Comparison of ENCODE assay signal across 28 mouse cellular contexts in genomic region chr17:86383699-86384572, GRCm38 (mm10).
DNase-seq lines count a peak whose midpoint lies in the region; ATAC-seq and TF ChIP-seq lines count a peak whose summit lies in the region.
"Had no signal": no experiment of that assay in that cellular context is flagged by ENCODE, and none has a peak within 500 bp of the region (broad histone marks: within the 10 kb centered on the region; RNA-seq: fewer than 3 reads in every experiment).

No protein-coding gene starts in this region.

- no peaks in the 10 kb centered on the region for H3K9me3 ChIP-seq in forebrain, embryonic 15.5 days
- H3K9me3 ChIP-seq in forebrain, postnatal 0 days (ENCODE audit: low read length), result no peaks in the 10 kb centered on the region
- H3K9me3 ChIP-seq in embryonic facial prominence, embryonic 13.5 days, result no peaks in the 10 kb centered on the region
- H3K9me3 ChIP-seq: embryonic facial prominence, embryonic 12.5 days; heart, embryonic 15.5 days; liver, embryonic 15.5 days; midbrain, embryonic 13.5 days; stomach, embryonic 15.5 days had no signal

- H3K27ac ChIP-seq in forebrain, embryonic 15.5 days (replicated peaks), result peak overlapping the region; percentile 51; the same call in 1 of the 2 replicates
- no peak overlapping the region for H3K27ac ChIP-seq in forebrain, postnatal 0 days (ENCODE audit: low read depth, low read length)
- 0 out of 2 replicates have a peak overlapping the region, but pooled peaks have one; percentile 36 for H3K27ac ChIP-seq in layer of hippocampus, adult 2 months
- H3K27ac ChIP-seq in embryonic facial prominence, embryonic 13.5 days, result 0 out of 2 replicates have a peak overlapping the region, but pooled peaks have one; percentile 57
- H3K27ac ChIP-seq: embryonic facial prominence, embryonic 12.5 days; heart, embryonic 15.5 days; hindbrain, postnatal 0 days; left cerebral cortex, adult 2 months; liver, embryonic 15.5 days; macrophage; midbrain, embryonic 13.5 days; stomach, embryonic 15.5 days had no signal

- H3K36me3 ChIP-seq in forebrain, embryonic 15.5 days, result no peaks in the 10 kb centered on the region
- no peaks in the 10 kb centered on the region for H3K36me3 ChIP-seq in forebrain, postnatal 0 days (ENCODE audit: insufficient read depth)
- H3K36me3 ChIP-seq in embryonic facial prominence, embryonic 13.5 days, result no peaks in the 10 kb centered on the region
- H3K36me3 ChIP-seq: embryonic facial prominence, embryonic 12.5 days; heart, embryonic 15.5 days; liver, embryonic 15.5 days; midbrain, embryonic 13.5 days; stomach, embryonic 15.5 days had no signal

- H3K4me3 ChIP-seq in forebrain, embryonic 15.5 days, result no peak overlapping the region
- H3K4me3 ChIP-seq in forebrain, postnatal 0 days (ENCODE audit: low read depth, low read length), result no peak overlapping the region
- H3K4me3 ChIP-seq in layer of hippocampus, adult 2 months, result no peak overlapping the region
- no peak overlapping the region for H3K4me3 ChIP-seq in embryonic facial prominence, embryonic 13.5 days
- H3K4me3 ChIP-seq: embryonic facial prominence, embryonic 12.5 days; erythroblast, embryonic 14.5 days; heart, embryonic 15.5 days; left cerebral cortex, adult 2 months; liver, embryonic 15.5 days; midbrain, embryonic 13.5 days; stomach, embryonic 15.5 days had no signal

- H3K27me3 ChIP-seq in forebrain, embryonic 15.5 days, result no peaks in the 10 kb centered on the region
- no peaks in the 10 kb centered on the region for H3K27me3 ChIP-seq in forebrain, postnatal 0 days (ENCODE audit: insufficient read depth, low read length)
- no peaks in the 10 kb centered on the region; the same call in 1 of the 2 replicates for H3K27me3 ChIP-seq in embryonic facial prominence, embryonic 13.5 days
- H3K27me3 ChIP-seq: embryonic facial prominence, embryonic 12.5 days; heart, embryonic 15.5 days; liver, embryonic 15.5 days; midbrain, embryonic 13.5 days; Patski; stomach, embryonic 15.5 days had no signal

- WGBS in forebrain, embryonic 15.5 days, result 90% methylated on average over 18 of the region's 18 CpGs
- WGBS in forebrain, postnatal 0 days, result 85% methylated on average over 18 of the region's 18 CpGs
- 51% methylated on average over 18 of the region's 18 CpGs for WGBS in embryonic facial prominence, embryonic 13.5 days

- H3K9ac ChIP-seq in forebrain, embryonic 15.5 days (replicated peaks), result no peak overlapping the region
- H3K9ac ChIP-seq in forebrain, postnatal 0 days, result no peak overlapping the region
- H3K9ac ChIP-seq in embryonic facial prominence, embryonic 13.5 days, result no peak overlapping the region
- H3K9ac ChIP-seq: embryonic facial prominence, embryonic 12.5 days; heart, embryonic 15.5 days; liver, embryonic 15.5 days; midbrain, embryonic 13.5 days; stomach, embryonic 15.5 days had no signal

- no peak for DNase-seq in forebrain, postnatal 0 days
- no peak for DNase-seq in layer of hippocampus, adult 2 months (ENCODE audit: low spot score in 2 of 2)
- DNase-seq in layer of hippocampus, adult 11-12 months (ENCODE audit: low spot score), result no peak
- no peak for DNase-seq in thymus, postnatal 14 days
- DNase-seq: adrenal gland, adult 8-10 months; cerebellum, adult 11-12 months; cerebellum, postnatal 10 days; gastrocnemius, postnatal 14 days; heart, adult 11 months; kidney, postnatal 36 days; layer of hippocampus, adult 9-11 months; left cerebral cortex, postnatal 4 days; thymus, postnatal 36 days had no signal

- no peak overlapping the region for H3K4me2 ChIP-seq in forebrain, embryonic 15.5 days (replicated peaks)
- H3K4me2 ChIP-seq in forebrain, postnatal 0 days (ENCODE audit: low read depth), result no peak overlapping the region
- no peak overlapping the region for H3K4me2 ChIP-seq in embryonic facial prominence, embryonic 13.5 days
- H3K4me2 ChIP-seq: embryonic facial prominence, embryonic 12.5 days; heart, embryonic 15.5 days; liver, embryonic 15.5 days; midbrain, embryonic 13.5 days; stomach, embryonic 15.5 days had no signal

- H3K4me1 ChIP-seq in forebrain, embryonic 15.5 days, result peaks cover 24% of the 10 kb centered on the region
- 0 out of 2 replicates have a peak, but pooled peaks cover 6% of the 10 kb centered on the region for H3K4me1 ChIP-seq in forebrain, postnatal 0 days (ENCODE audit: insufficient read depth)
- H3K4me1 ChIP-seq in embryonic facial prominence, embryonic 13.5 days, result peaks cover 45% of the 10 kb centered on the region

- no peak for TF ChIP-seq CTCF in forebrain, postnatal 0 days (IDR thresholded peaks at IDR 0.05; ENCODE audit: low read depth)
- no peak for TF ChIP-seq CTCF in layer of hippocampus, adult 2 months (conservative IDR thresholded peaks at IDR 0.05)

- no peak for ATAC-seq in forebrain, embryonic 15.5 days (replicated peaks)
- ATAC-seq in forebrain, postnatal 0 days, result no peak
- no peak for ATAC-seq in embryonic facial prominence, embryonic 13.5 days (ENCODE audit: insufficient number of reproducible peaks, insufficient read depth, low FRiP score, low TSS enrichment, low read depth)
- 0 out of 2 replicates have a peak, but pooled peaks have one; percentile 38 for ATAC-seq in megakaryocyte-erythroid progenitor cell, adult 5-6 weeks (replicated peaks; ENCODE audit: low FRiP score, low TSS enrichment, poor library complexity, severe bottlenecking)
- ATAC-seq: forebrain, embryonic 14.5 days; hindbrain, postnatal 0 days; intestine, embryonic 16.5 days; midbrain, embryonic 13.5 days; Patski had no signal
